Mouse (Mus musculus) myocyte (in vitro differentiated cells): ENCODE data around the gene Mrpl58. TPM values are rescaled to one million over a fixed set of nuclear protein-coding genes. Genes with fewer than 3 reads are reported as not detected.

ENCODE experiments used
- H3K27me3 ChIP-seq: one replicate; pipeline ENCODE4 v1.6.1; 2011; ENCODE audit not compliant: control insufficient read depth, insufficient read depth, insufficient read length
- H3K36me3 ChIP-seq: one replicate; pipeline ENCODE4 v1.6.1; 2011; ENCODE audit not compliant: control insufficient read depth, insufficient read depth
- H3K4me2 ChIP-seq: one replicate; pipeline ENCODE4 v1.6.1; 2011; ENCODE audit warnings: low read depth, control low read depth
- H3K4me3 ChIP-seq: one replicate; pipeline ENCODE4 v1.5.1; 2011; ENCODE audit warnings: mild to moderate bottlenecking, control low read depth, moderate library complexity
- H3K79me2 ChIP-seq: one replicate; pipeline ENCODE4 v1.6.1; 2011; ENCODE audit not compliant: control insufficient read depth, insufficient read depth
- H3ac ChIP-seq: one replicate; pipeline ENCODE4 v1.6.1; 2011; ENCODE audit not compliant: control insufficient read depth, insufficient read length
- CEBPB ChIP-seq: IDR thresholded peaks from 2 replicates; pipeline ENCODE4 v1.6.1; 2011; ENCODE audit warnings: mild to moderate bottlenecking, moderate library complexity; ENCODE audit not compliant: poor library complexity, insufficient read depth, severe bottlenecking
- E2F4 ChIP-seq: IDR thresholded peaks from one replicate; pipeline ENCODE4 v1.6.1; 2011; ENCODE audit warnings: mild to moderate bottlenecking, control low read depth, moderate library complexity; ENCODE audit not compliant: insufficient read depth
- MAX ChIP-seq: IDR thresholded peaks from one replicate; pipeline ENCODE4 v1.6.1; 2011; ENCODE audit warnings: low read depth, mild to moderate bottlenecking, control low read depth
- MYOD1 ChIP-seq, 3 experiments: IDR thresholded peaks; one replicate each; pipeline ENCODE4 v1.6.1; 2011; ENCODE audit warnings: control low read depth in 2 of 3, low read depth in 2 of 3, mild to moderate bottlenecking in 2 of 3, moderate library complexity in 1 of 3; ENCODE audit not compliant: insufficient read length in 2 of 3, control insufficient read depth in 1 of 3
- MYOG ChIP-seq, 3 experiments: IDR thresholded peaks; one replicate each; pipeline ENCODE4 v1.6.1; 2011; ENCODE audit warnings: control low read depth in 2 of 3, low read depth in 2 of 3, mild to moderate bottlenecking in 2 of 3; ENCODE audit not compliant: insufficient read length in 2 of 3, control insufficient read depth in 1 of 3, insufficient read depth in 1 of 3
- POLR2A ChIP-seq: IDR thresholded peaks from one replicate; pipeline ENCODE4 v1.6.1; 2011; ENCODE audit warnings: low read depth, mild to moderate bottlenecking, control low read depth, moderate library complexity; ENCODE audit not compliant: insufficient read length
- POLR2AphosphoS2 ChIP-seq: IDR thresholded peaks from one replicate; pipeline ENCODE4 v1.6.1; 2011; ENCODE audit warnings: low read depth, control low read depth; ENCODE audit not compliant: insufficient read length
- REST ChIP-seq: IDR thresholded peaks from one replicate; pipeline ENCODE4 v1.6.1; 2011; ENCODE audit warnings: mild to moderate bottlenecking, control low read depth, moderate library complexity; ENCODE audit not compliant: insufficient read depth, insufficient read length
- SRF ChIP-seq: IDR thresholded peaks from one replicate; pipeline ENCODE4 v1.6.1; 2011; ENCODE audit warnings: low read depth; ENCODE audit not compliant: control insufficient read depth, insufficient read length
- TCF12 ChIP-seq: IDR thresholded peaks from one replicate; pipeline ENCODE4 v1.6.1; 2011; ENCODE audit warnings: mild to moderate bottlenecking, control low read depth; ENCODE audit not compliant: poor library complexity, insufficient read depth, severe bottlenecking
- TCF3 ChIP-seq: IDR thresholded peaks from one replicate; pipeline ENCODE4 v1.6.1; 2011; ENCODE audit warnings: low read depth, control low read depth; ENCODE audit not compliant: insufficient read length
- USF1 ChIP-seq: IDR thresholded peaks from one replicate; pipeline ENCODE4 v1.6.1; 2011; ENCODE audit warnings: low read depth, mild to moderate bottlenecking, control low read depth, moderate library complexity
- polyA plus RNA-seq: library from polyadenylated mRNA; unstranded; fragments of >200 nt; fragmentation: generic; extraction: Trizol; gene quantifications from one replicate; pipeline ENCODE4 v1.2.1, GENCODE M21; 2012; ENCODE audit warnings: missing spikeins

Gene Mrpl58
- polyA plus RNA-seq, 1 experiment = 201 TPM

DNA sequence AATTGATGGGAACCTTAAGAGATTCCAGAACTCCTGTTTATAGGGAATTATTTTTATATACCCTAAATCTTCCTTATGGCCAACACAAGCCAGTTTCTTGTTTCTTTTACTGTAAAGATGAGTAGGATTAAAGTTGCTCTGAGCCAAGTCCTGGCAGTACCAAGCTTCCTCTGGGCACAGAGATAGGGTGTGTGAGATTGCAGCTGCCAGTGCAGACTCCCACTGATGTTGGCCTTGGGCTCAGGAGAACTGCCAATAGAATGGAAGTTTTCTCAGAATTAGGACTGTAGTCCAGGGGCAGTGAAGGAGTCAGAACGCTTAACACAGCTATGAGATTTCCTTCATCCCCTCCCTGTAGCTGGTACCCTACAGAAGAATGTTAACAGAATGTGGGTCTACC lies 17.8 kb downstream of the Mrpl58 start:
- peak overlapping the region; percentile 98 for H3K4me2 ChIP-seq
- H3K27me3 ChIP-seq = no peaks in the 10 kb centered on the region
- H3K79me2 ChIP-seq = peaks cover 33% of the 10 kb centered on the region
- H3ac ChIP-seq = no peak overlapping the region
- H3K36me3 ChIP-seq = peaks cover 6% of the 10 kb centered on the region
- H3K4me3 ChIP-seq = peak overlapping the region; percentile 71
- TF ChIP-seq TCF3 (no peak), SRF (no peak), USF1 (no peak), POLR2A (no peak), MYOD1 (IDR thresholded peaks at IDR 0.05; ENCODE audit: control insufficient read depth in 1 of 3, insufficient read length in 2 of 3, low read depth in 2 of 3) (no peak), CEBPB (no peak), TCF12 (no peak), E2F4 (no peak)

DNA sequence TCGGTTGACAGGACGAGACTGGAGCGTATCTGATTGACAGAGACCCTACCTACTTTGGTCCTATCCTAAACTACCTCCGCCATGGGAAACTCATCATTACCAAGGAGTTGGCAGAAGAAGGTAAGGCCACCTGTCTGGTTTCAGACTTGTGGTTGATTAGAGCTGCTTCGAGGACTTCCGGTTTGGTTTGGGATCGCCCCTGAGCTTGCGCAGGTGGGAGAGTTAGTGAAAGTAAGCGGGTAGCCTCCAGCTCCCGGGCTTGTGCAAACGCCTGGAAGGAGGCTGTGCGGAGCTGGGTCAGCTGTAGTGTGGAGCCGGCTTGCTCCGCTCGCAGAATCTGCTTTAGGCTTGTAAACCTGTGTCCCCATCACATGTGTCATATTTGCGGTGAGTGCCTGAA lies 18.4 kb downstream of the Mrpl58 start:
- Histone ChIP-seq H3K79me2 (peaks cover 33% of the 10 kb centered on the region), H3K27me3 (no peaks in the 10 kb centered on the region), H3K4me2 (no peak overlapping the region), H3K36me3 (peaks cover 11% of the 10 kb centered on the region), H3ac (no peak overlapping the region), H3K4me3 (no peak overlapping the region)
- TF ChIP-seq CEBPB = no peak
- no peak for TF ChIP-seq POLR2A
- no peak for TF ChIP-seq SRF
- TF ChIP-seq MAX = no peak
- no peak for TF ChIP-seq USF1
- TF ChIP-seq TCF3 = no peak
- no peak for TF ChIP-seq POLR2AphosphoS2

DNA sequence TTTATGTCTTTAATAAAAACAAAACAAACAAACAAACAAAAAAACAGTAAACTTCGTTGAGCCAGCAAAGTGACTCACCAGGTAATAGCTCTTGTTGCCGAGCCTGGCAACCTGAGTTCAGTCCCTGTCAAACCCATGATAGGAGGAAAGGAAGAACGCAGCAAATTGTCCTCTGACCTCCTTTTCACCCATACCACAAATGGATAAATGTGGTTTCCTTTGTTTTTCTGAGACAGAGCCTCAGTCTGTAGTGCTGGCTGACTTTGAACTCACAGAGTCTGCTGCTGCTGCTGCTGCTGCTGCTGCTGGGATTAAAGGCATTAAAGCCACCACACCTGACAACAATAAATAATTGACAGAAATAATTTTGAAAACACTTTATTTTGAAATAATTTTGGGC lies 19.5 kb downstream of the Mrpl58 start:
- H3K79me2 ChIP-seq = peaks cover 27% of the 10 kb centered on the region
- TF ChIP-seq MYOD1 (IDR thresholded peaks at IDR 0.05; ENCODE audit: control insufficient read depth in 1 of 3, insufficient read length in 2 of 3, low read depth in 2 of 3) (no peak), POLR2A (no peak), MYOG (IDR thresholded peaks at IDR 0.05; ENCODE audit: control insufficient read depth in 1 of 3, insufficient read depth in 1 of 3, insufficient read length in 2 of 3, low read depth in 2 of 3) (no peak), MAX (no peak)
- H3K36me3 ChIP-seq = peaks cover 6% of the 10 kb centered on the region
- H3K27me3 ChIP-seq = no peaks in the 10 kb centered on the region
- H3ac ChIP-seq = no peak overlapping the region
- no peak overlapping the region for H3K4me2 ChIP-seq
- no peak overlapping the region for H3K4me3 ChIP-seq

DNA sequence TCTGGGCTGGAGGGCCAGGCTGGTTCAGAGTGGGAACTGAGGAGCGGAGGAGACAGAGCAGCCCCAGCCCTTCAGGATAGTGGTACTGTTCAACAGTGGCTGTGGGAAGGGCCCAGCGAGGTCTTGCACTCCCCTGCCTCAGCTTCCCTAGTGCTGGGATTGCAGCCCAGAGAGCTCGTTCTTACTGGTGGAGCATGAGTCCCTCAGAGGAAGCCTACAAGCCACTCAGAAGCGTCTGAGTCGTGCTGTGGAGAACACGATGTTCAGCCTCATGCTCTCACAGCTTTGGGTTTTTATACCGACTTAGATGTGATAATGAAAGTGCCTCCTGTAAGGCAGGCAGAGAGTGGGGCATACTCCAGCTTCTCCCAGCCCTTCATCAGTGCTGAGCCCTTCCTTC lies 21.1 kb downstream of the Mrpl58 start:
- peaks cover 12% of the 10 kb centered on the region for H3K79me2 ChIP-seq
- no peaks in the 10 kb centered on the region for H3K27me3 ChIP-seq
- H3ac ChIP-seq = no peak overlapping the region
- H3K4me3 ChIP-seq = no peak overlapping the region
- TF ChIP-seq SRF (no peak), TCF12 (no peak), MYOD1 (IDR thresholded peaks at IDR 0.05; ENCODE audit: control insufficient read depth in 1 of 3, insufficient read length in 2 of 3, low read depth in 2 of 3) (no peak), POLR2A (no peak), REST (no peak), TCF3 (no peak)
- H3K4me2 ChIP-seq = no peak overlapping the region
- H3K36me3 ChIP-seq = peaks cover 9% of the 10 kb centered on the region

DNA sequence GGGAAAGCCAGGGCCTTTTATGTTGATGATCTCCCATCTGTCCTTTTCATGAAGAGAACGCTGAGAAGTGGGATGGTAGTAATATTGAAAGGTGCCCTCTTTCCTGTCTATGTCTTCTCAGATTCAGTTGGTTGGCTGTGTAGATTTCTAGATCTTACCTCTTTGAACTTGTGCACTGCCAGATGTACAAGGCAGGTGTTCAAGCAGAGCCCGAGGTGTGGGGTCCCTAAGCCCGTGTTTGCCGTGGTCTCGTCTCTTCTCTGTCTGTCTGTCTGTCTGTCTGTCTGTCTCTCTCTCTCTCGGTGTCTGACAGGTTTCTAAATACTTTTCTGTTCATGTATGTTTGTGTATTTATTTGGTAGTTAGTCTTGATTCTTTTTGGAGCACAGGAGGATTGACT lies 22.1 kb downstream of the Mrpl58 start:
- no peak overlapping the region for H3ac ChIP-seq
- H3K79me2 ChIP-seq = peaks cover 7% of the 10 kb centered on the region
- H3K27me3 ChIP-seq = no peaks in the 10 kb centered on the region
- H3K36me3 ChIP-seq = peaks cover 14% of the 10 kb centered on the region
- TF ChIP-seq CEBPB (no peak), POLR2AphosphoS2 (no peak), MYOD1 (IDR thresholded peaks at IDR 0.05; ENCODE audit: control insufficient read depth in 1 of 3, insufficient read length in 2 of 3, low read depth in 2 of 3) (no peak), MYOG (IDR thresholded peaks at IDR 0.05; ENCODE audit: control insufficient read depth in 1 of 3, insufficient read depth in 1 of 3, insufficient read length in 2 of 3, low read depth in 2 of 3) (no peak), TCF3 (no peak), POLR2A (no peak), E2F4 (no peak), USF1 (no peak), MAX (no peak), TCF12 (no peak), REST (no peak)
- H3K4me2 ChIP-seq = no peak overlapping the region
- no peak overlapping the region for H3K4me3 ChIP-seq
